Mouse (Mus musculus): ENCODE measurements at regions not wholly inside any gene's neighbourhood (a gene's known extent, or its start where the extent isn't known, plus 50 kb on each side); places are given as distances from the start of the nearest gene placed in this dataset.

DNA sequence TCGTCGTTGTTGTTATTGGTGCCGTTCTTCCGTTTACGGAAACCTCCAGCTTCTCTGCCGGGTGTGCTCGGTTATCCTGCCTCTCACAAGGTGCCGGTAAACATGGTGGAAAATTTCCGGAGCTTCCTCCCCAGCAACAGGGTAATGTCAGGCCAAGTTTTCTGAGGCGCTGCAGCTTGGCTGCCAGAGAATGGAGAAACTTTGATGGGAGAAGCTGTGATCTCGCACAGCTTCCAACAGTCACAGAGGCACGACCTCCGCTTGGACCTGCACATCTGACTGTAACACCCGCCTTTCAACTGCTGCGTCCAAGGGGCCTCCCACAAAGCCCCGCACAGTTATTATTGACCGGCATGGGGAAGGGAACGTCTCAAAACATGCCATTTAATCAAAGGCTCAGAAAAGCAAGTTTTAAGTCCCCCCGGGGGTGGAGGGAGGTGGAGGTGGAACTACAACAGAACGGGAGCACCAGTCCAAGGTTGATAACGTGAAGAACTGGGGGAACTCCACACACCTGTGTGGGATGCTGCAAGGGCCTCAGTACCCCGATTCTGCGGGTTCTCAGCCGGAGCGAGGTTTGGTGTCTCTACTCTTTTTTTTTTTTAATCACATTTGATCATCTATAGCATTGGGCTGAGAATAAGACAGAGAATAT lies 299.1 kb downstream of the Vrk1 start:
- no peak overlapping the region for H3K9ac ChIP-seq (replicated peaks; ENCODE audit: low read length)
- H3K36me3 ChIP-seq (ENCODE audit: control insufficient read depth, insufficient read depth, low read length) = no peaks in the 10 kb centered on the region
- H3K27ac ChIP-seq (replicated peaks; ENCODE audit: low read depth, low read length) = no peak overlapping the region
- ATAC-seq (ENCODE audit: low FRiP score, low TSS enrichment) = no peak
- no peak for DNase-seq
- WGBS = 78% methylated on average over 25 of the region's 25 CpGs
- no peak overlapping the region for H3K4me2 ChIP-seq (ENCODE audit: low read length)
- no peaks in the 10 kb centered on the region for H3K9me3 ChIP-seq (ENCODE audit: control insufficient read depth, low read length)
- peaks cover 11% of the 10 kb centered on the region for H3K27me3 ChIP-seq (ENCODE audit: control insufficient read depth, insufficient read depth, low read length)
- H3K4me1 ChIP-seq (ENCODE audit: control insufficient read depth, insufficient read depth, low read length) = peaks cover 14% of the 10 kb centered on the region
- H3K4me3 ChIP-seq (replicated peaks; ENCODE audit: low read depth, low read length) = no peak overlapping the region

- Histone ChIP-seq H3K27ac (replicated peaks; ENCODE audit: low read depth, low read length) (no peak overlapping the region), H3K4me1 (ENCODE audit: control insufficient read depth, insufficient read depth, low read length) (peaks cover 14% of the 10 kb centered on the region), H3K27me3 (ENCODE audit: control insufficient read depth, insufficient read depth, low read length) (peaks cover 11% of the 10 kb centered on the region), H3K36me3 (ENCODE audit: control insufficient read depth, insufficient read depth, low read length) (no peaks in the 10 kb centered on the region), H3K4me2 (ENCODE audit: low read length) (peak overlapping the region; percentile 76), H3K9me3 (ENCODE audit: control insufficient read depth, low read length) (no peaks in the 10 kb centered on the region), H3K9ac (replicated peaks; ENCODE audit: low read length) (no peak overlapping the region), H3K4me3 (replicated peaks; ENCODE audit: low read depth, low read length) (no peak overlapping the region)
- DNase-seq (no peak), ATAC-seq (ENCODE audit: low FRiP score, low TSS enrichment) (no peak)
- 42% methylated on average over 6 of the region's 6 CpGs for WGBS
These were observed 300.1 kb downstream of the Vrk1 start for GRCm38 (mm10) chr12:106310171-106310570.

- under 1% methylated on average over 34 of the region's 34 CpGs for WGBS
- H3K9me3 ChIP-seq (ENCODE audit: control insufficient read depth, low read length) = no peaks in the 10 kb centered on the region
- DNase-seq = peak; percentile 58
- H3K4me2 ChIP-seq (ENCODE audit: low read length) = peak overlapping the region; percentile 76
- no peak overlapping the region for H3K27ac ChIP-seq (replicated peaks; ENCODE audit: low read depth, low read length)
- no peaks in the 10 kb centered on the region for H3K36me3 ChIP-seq (ENCODE audit: control insufficient read depth, insufficient read depth, low read length)
- H3K4me3 ChIP-seq (replicated peaks; ENCODE audit: low read depth, low read length) = peak overlapping the region; percentile 34
- H3K27me3 ChIP-seq (ENCODE audit: control insufficient read depth, insufficient read depth, low read length) = peaks cover 11% of the 10 kb centered on the region
- H3K9ac ChIP-seq (replicated peaks; ENCODE audit: low read length) = peak overlapping the region; percentile 42; the same call in 1 of the 2 replicates
- peaks cover 14% of the 10 kb centered on the region for H3K4me1 ChIP-seq (ENCODE audit: control insufficient read depth, insufficient read depth, low read length)
- ATAC-seq (ENCODE audit: low FRiP score, low TSS enrichment) = no peak; the same call in 1 of the 2 replicates
These were observed 300.7 kb downstream of the Vrk1 start for GRCm38 (mm10) chr12:106310585-106311319.

- H3K27me3 ChIP-seq (ENCODE audit: control insufficient read depth, insufficient read depth, low read length) = peaks cover 11% of the 10 kb centered on the region
- H3K4me1 ChIP-seq (ENCODE audit: control insufficient read depth, insufficient read depth, low read length) = peaks cover 14% of the 10 kb centered on the region
- peak overlapping the region; percentile 76 for H3K4me2 ChIP-seq (ENCODE audit: low read length)
- 31% methylated on average over 7 of the region's 7 CpGs for WGBS
- no peaks in the 10 kb centered on the region for H3K9me3 ChIP-seq (ENCODE audit: control insufficient read depth, low read length)
- H3K9ac ChIP-seq (replicated peaks; ENCODE audit: low read length) = peak overlapping the region; percentile 42; the same call in 1 of the 2 replicates
- H3K27ac ChIP-seq (replicated peaks; ENCODE audit: low read depth, low read length) = no peak overlapping the region
- H3K36me3 ChIP-seq (ENCODE audit: control insufficient read depth, insufficient read depth, low read length) = no peaks in the 10 kb centered on the region
- peak overlapping the region; percentile 34 for H3K4me3 ChIP-seq (replicated peaks; ENCODE audit: low read depth, low read length)
- DNase-seq (no peak), ATAC-seq (ENCODE audit: low FRiP score, low TSS enrichment) (no peak)
These were observed 301.3 kb downstream of the Vrk1 start for GRCm38 (mm10) chr12:106311320-106311825.

GRCm38 (mm10) chr12:106311831-106312600 lies 302.0 kb downstream of the Vrk1 start:
- no peak overlapping the region for H3K4me2 ChIP-seq (ENCODE audit: low read length)
- 44% methylated on average over 17 of the region's 17 CpGs for WGBS
- peaks cover 14% of the 10 kb centered on the region for H3K4me1 ChIP-seq (ENCODE audit: control insufficient read depth, insufficient read depth, low read length)
- H3K9ac ChIP-seq (replicated peaks; ENCODE audit: low read length) = no peak overlapping the region
- no peak for DNase-seq
- ATAC-seq (ENCODE audit: low FRiP score, low TSS enrichment) = no peak
- no peak overlapping the region for H3K27ac ChIP-seq (replicated peaks; ENCODE audit: low read depth, low read length)
- H3K9me3 ChIP-seq (ENCODE audit: control insufficient read depth, low read length) = no peaks in the 10 kb centered on the region
- no peak overlapping the region for H3K4me3 ChIP-seq (replicated peaks; ENCODE audit: low read depth, low read length)
- no peaks in the 10 kb centered on the region for H3K36me3 ChIP-seq (ENCODE audit: control insufficient read depth, insufficient read depth, low read length)
- peaks cover 11% of the 10 kb centered on the region for H3K27me3 ChIP-seq (ENCODE audit: control insufficient read depth, insufficient read depth, low read length)

DNA sequence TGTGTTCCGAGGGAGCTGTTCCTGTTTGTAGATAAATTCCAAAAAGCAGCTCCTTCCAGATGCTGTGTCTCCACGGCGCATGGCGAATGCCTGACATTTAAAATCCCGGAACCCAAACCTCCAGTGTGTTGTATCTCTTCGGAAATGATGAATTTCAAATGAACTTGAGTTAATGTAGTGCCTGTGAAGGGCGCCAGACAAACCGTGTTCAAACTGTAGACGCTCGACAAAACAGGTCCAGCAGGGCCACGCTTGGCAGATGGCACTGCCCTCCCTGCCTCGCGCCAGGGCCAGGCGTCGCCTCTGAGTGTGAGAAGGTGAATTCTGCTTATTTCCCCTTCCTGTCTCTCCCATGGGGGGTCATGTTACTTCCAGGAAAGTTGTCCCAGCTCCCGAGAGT lies 307.7 kb downstream of the Vrk1 start:
- H3K9ac ChIP-seq (replicated peaks; ENCODE audit: low read length) = no peak overlapping the region
- H3K36me3 ChIP-seq (ENCODE audit: control insufficient read depth, insufficient read depth, low read length) = no peaks in the 10 kb centered on the region
- H3K4me3 ChIP-seq (replicated peaks; ENCODE audit: low read depth, low read length) = no peak overlapping the region
- no peaks in the 10 kb centered on the region for H3K27me3 ChIP-seq (ENCODE audit: control insufficient read depth, insufficient read depth, low read length)
- H3K4me1 ChIP-seq (ENCODE audit: control insufficient read depth, insufficient read depth, low read length) = no peaks in the 10 kb centered on the region
- ATAC-seq (ENCODE audit: low FRiP score, low TSS enrichment) = no peak
- H3K4me2 ChIP-seq (ENCODE audit: low read length) = no peak overlapping the region
- WGBS = 82% methylated on average over 16 of the region's 16 CpGs
- H3K27ac ChIP-seq (replicated peaks; ENCODE audit: low read depth, low read length) = no peak overlapping the region
- no peaks in the 10 kb centered on the region for H3K9me3 ChIP-seq (ENCODE audit: control insufficient read depth, low read length)
- no peak for DNase-seq

- H3K9ac ChIP-seq (replicated peaks; ENCODE audit: low read length) = no peak overlapping the region
- H3K36me3 ChIP-seq (ENCODE audit: control insufficient read depth, insufficient read depth, low read length) = no peaks in the 10 kb centered on the region
- no peak overlapping the region for H3K4me3 ChIP-seq (replicated peaks; ENCODE audit: low read depth, low read length)
- no peak overlapping the region for H3K27ac ChIP-seq (replicated peaks; ENCODE audit: low read depth, low read length)
- no peak overlapping the region for H3K4me2 ChIP-seq (ENCODE audit: low read length)
- no peaks in the 10 kb centered on the region for H3K9me3 ChIP-seq (ENCODE audit: control insufficient read depth, low read length)
- ATAC-seq (ENCODE audit: low FRiP score, low TSS enrichment) = no peak
- 66% methylated on average over 7 of the region's 7 CpGs for WGBS
- H3K4me1 ChIP-seq (ENCODE audit: control insufficient read depth, insufficient read depth, low read length) = no peaks in the 10 kb centered on the region
- no peaks in the 10 kb centered on the region for H3K27me3 ChIP-seq (ENCODE audit: control insufficient read depth, insufficient read depth, low read length)
- DNase-seq = no peak
These were observed 311.5 kb downstream of the Vrk1 start for GRCm38 (mm10) chr12:106321511-106321910.

DNA sequence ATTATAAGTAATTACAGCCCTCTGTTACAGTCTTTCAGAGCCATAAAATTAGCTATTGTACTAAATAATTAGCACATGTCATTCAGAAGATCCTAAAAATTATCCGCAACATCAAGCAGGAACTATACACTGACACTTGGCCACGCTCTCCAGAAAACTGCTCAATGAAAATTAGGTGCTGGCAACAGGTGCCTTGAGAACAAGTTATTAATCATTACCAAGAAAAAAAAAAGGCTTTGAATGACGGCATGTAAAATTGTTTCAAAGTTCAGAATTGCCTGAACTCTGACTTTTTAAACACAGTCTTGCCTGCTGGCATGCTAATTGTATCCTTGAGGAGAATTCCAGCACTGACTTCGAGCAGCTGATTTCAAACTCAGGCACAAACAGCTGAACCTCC lies 316.6 kb downstream of the Vrk1 start:
- ATAC-seq (ENCODE audit: low FRiP score, low TSS enrichment) (no peak), DNase-seq (no peak)
- 39% methylated on average over 4 of the region's 4 CpGs for WGBS

More for the DNA sequence above, 316.6 kb downstream of the Vrk1 start:
- no peak overlapping the region for H3K4me2 ChIP-seq (ENCODE audit: low read length)
- H3K9me3 ChIP-seq (ENCODE audit: control insufficient read depth, low read length) = no peaks in the 10 kb centered on the region
- H3K4me1 ChIP-seq (ENCODE audit: control insufficient read depth, insufficient read depth, low read length) = no peaks in the 10 kb centered on the region
- no peak overlapping the region for H3K27ac ChIP-seq (replicated peaks; ENCODE audit: low read depth, low read length)
- no peaks in the 10 kb centered on the region for H3K36me3 ChIP-seq (ENCODE audit: control insufficient read depth, insufficient read depth, low read length)
- H3K9ac ChIP-seq (replicated peaks; ENCODE audit: low read length) = no peak overlapping the region
- H3K27me3 ChIP-seq (ENCODE audit: control insufficient read depth, insufficient read depth, low read length) = no peaks in the 10 kb centered on the region
- no peak overlapping the region for H3K4me3 ChIP-seq (replicated peaks; ENCODE audit: low read depth, low read length)

Data from midbrain, embryonic 14.5 days (tissue).